Mouse (Mus musculus) hindbrain, embryonic 10.5 days (tissue): Measurements from ENCODE around the gene Tcf7l1. TPM values are rescaled to one million over a fixed set of nuclear protein-coding genes. Genes with fewer than 3 reads are reported as not detected.

Source experiments
- DNase-seq: peaks from one replicate; pipeline ENCODE4 v3.0.0-alpha.2; 2017; ENCODE audit warnings: low spot score
- H3K27ac ChIP-seq: fragments of 300-500 bp; sonication (generic); 2 replicates; pipeline ENCODE4 v1.5.1; 2016; ENCODE audit warnings: mild to moderate bottlenecking, moderate library complexity
- H3K27me3 ChIP-seq: fragments of 300-500 bp; sonication (generic); 2 replicates; pipeline ENCODE4 v1.6.1; 2016; ENCODE audit warnings: mild to moderate bottlenecking; ENCODE audit not compliant: poor library complexity, insufficient read depth, severe bottlenecking
- H3K36me3 ChIP-seq: fragments of 300-500 bp; sonication (generic); 2 replicates; pipeline ENCODE4 v1.6.1; 2016; ENCODE audit warnings: mild to moderate bottlenecking, moderate library complexity
- H3K4me1 ChIP-seq: fragments of 300-500 bp; sonication (generic); replicated peaks from 2 replicates; pipeline ENCODE4 v1.6.1; 2016; ENCODE audit warnings: mild to moderate bottlenecking
- H3K4me3 ChIP-seq: fragments of 300-500 bp; sonication (generic); 2 replicates; pipeline ENCODE4 v1.5.1; 2016; ENCODE audit warnings: mild to moderate bottlenecking, moderate library complexity
- H3K9me3 ChIP-seq: fragments of 300-500 bp; sonication (generic); 2 replicates; pipeline ENCODE4 v1.6.1; 2016; ENCODE audit warnings: mild to moderate bottlenecking, moderate library complexity
- WGBS: fragments of 180-500 bp; shearing (Covaris S2); methylation state at CpG from one replicate; pipeline ENCODE4 v1.1.7; 2016; 5-methylcytosine and 5-hydroxymethylcytosine counted together
- polyA plus RNA-seq: library from polyadenylated mRNA; unstranded; fragments of >200 nt; fragmentation: Nextera tagmentation; extraction: Ambion mirVana; gene quantifications from 2 replicates; pipeline ENCODE4 v1.2.1, GENCODE M21; 2016

The Tcf7l1 gene
- polyA plus RNA-seq, 1 experiment from 2014 or later = 23.7 TPM

- Histone ChIP-seq H3K9me3 (no peaks in the 10 kb centered on the region), H3K4me3 (no peak overlapping the region), H3K27ac (peak overlapping the region; percentile 45; the same call in 1 of the 2 replicates), H3K4me1 (peaks cover 8% of the 10 kb centered on the region; the same call in 1 of the 2 replicates), H3K36me3 (peaks cover 28% of the 10 kb centered on the region), H3K27me3 (no peaks in the 10 kb centered on the region)
- 53% methylated on average over 12 of the region's 12 CpGs for WGBS
- DNase-seq = peak; percentile 60
Measured at GRCm38 (mm10) chr6:72635760-72636431, 153.2 kb downstream of the Tcf7l1 start.

- WGBS = 68% methylated on average over 10 of the region's 10 CpGs
- H3K27ac ChIP-seq = no peak overlapping the region
- DNase-seq = no peak
- peaks cover 39% of the 10 kb centered on the region for H3K36me3 ChIP-seq
- no peaks in the 10 kb centered on the region for H3K27me3 ChIP-seq
- H3K4me1 ChIP-seq = peaks cover 8% of the 10 kb centered on the region; the same call in 1 of the 2 replicates
- H3K9me3 ChIP-seq = no peaks in the 10 kb centered on the region
- H3K4me3 ChIP-seq = no peak overlapping the region
Measured at GRCm38 (mm10) chr6:72634311-72634710, 154.7 kb downstream of the Tcf7l1 start.

- no peak overlapping the region for H3K4me3 ChIP-seq
- 84% methylated on average over 6 of the region's 6 CpGs for WGBS
- peaks cover 61% of the 10 kb centered on the region for H3K36me3 ChIP-seq
- H3K4me1 ChIP-seq = peaks cover 8% of the 10 kb centered on the region; the same call in 1 of the 2 replicates
- H3K27ac ChIP-seq = no peak overlapping the region
- no peaks in the 10 kb centered on the region for H3K9me3 ChIP-seq
- no peaks in the 10 kb centered on the region for H3K27me3 ChIP-seq
- DNase-seq = no peak
Measured at GRCm38 (mm10) chr6:72631700-72632099, 157.4 kb downstream of the Tcf7l1 start.

- Histone ChIP-seq H3K9me3 (no peaks in the 10 kb centered on the region), H3K36me3 (peaks cover 69% of the 10 kb centered on the region), H3K27me3 (no peaks in the 10 kb centered on the region), H3K4me3 (no peak overlapping the region), H3K4me1 (0 out of 2 replicates have a peak, but pooled peaks cover 4% of the 10 kb centered on the region), H3K27ac (no peak overlapping the region)
- 95% methylated on average over 14 of the region's 14 CpGs for WGBS
- DNase-seq = no peak
Measured at GRCm38 (mm10) chr6:72630961-72631360, 158.1 kb downstream of the Tcf7l1 start.

- Histone ChIP-seq H3K27me3 (no peaks in the 10 kb centered on the region), H3K36me3 (peaks cover 69% of the 10 kb centered on the region), H3K4me1 (0 out of 2 replicates have a peak, but pooled peaks cover 4% of the 10 kb centered on the region), H3K27ac (no peak overlapping the region), H3K4me3 (no peak overlapping the region), H3K9me3 (no peaks in the 10 kb centered on the region)
- WGBS = 94% methylated on average over 2 of the region's 2 CpGs
- no peak for DNase-seq
Measured at GRCm38 (mm10) chr6:72630370-72630769, 158.7 kb downstream of the Tcf7l1 start.

- Histone ChIP-seq H3K36me3 (peaks cover 60% of the 10 kb centered on the region), H3K4me3 (no peak overlapping the region), H3K4me1 (no peaks in the 10 kb centered on the region), H3K9me3 (no peaks in the 10 kb centered on the region), H3K27ac (no peak overlapping the region), H3K27me3 (no peaks in the 10 kb centered on the region)
- no peak for DNase-seq
- WGBS = 96% methylated on average over 16 of the region's 16 CpGs
Measured at GRCm38 (mm10) chr6:72627276-72627675, 161.8 kb downstream of the Tcf7l1 start.

- no peak for DNase-seq
- Histone ChIP-seq H3K27ac (no peak overlapping the region), H3K4me3 (no peak overlapping the region), H3K4me1 (no peaks in the 10 kb centered on the region), H3K36me3 (peaks cover 51% of the 10 kb centered on the region), H3K27me3 (no peaks in the 10 kb centered on the region), H3K9me3 (no peaks in the 10 kb centered on the region)
- 87% methylated on average over 7 of the region's 7 CpGs for WGBS
Measured at GRCm38 (mm10) chr6:72626391-72626790, 162.7 kb downstream of the Tcf7l1 start.

- H3K9me3 ChIP-seq = no peaks in the 10 kb centered on the region
- H3K4me3 ChIP-seq = no peak overlapping the region
- H3K36me3 ChIP-seq = peaks cover 26% of the 10 kb centered on the region
- no peaks in the 10 kb centered on the region for H3K4me1 ChIP-seq
- 90% methylated on average over 8 of the region's 8 CpGs for WGBS
- H3K27me3 ChIP-seq = no peaks in the 10 kb centered on the region
- no peak overlapping the region for H3K27ac ChIP-seq
- no peak for DNase-seq
Measured at GRCm38 (mm10) chr6:72623661-72624402, 165.2 kb downstream of the Tcf7l1 start.

- Histone ChIP-seq H3K4me3 (no peak overlapping the region), H3K4me1 (no peaks in the 10 kb centered on the region; the same call in 1 of the 2 replicates), H3K27ac (no peak overlapping the region), H3K27me3 (no peaks in the 10 kb centered on the region), H3K36me3 (peaks cover 18% of the 10 kb centered on the region), H3K9me3 (no peaks in the 10 kb centered on the region)
- WGBS = 34% methylated on average over 3 of the region's 3 CpGs
- DNase-seq = no peak
Measured at GRCm38 (mm10) chr6:72622917-72623316, 166.1 kb downstream of the Tcf7l1 start.

- H3K27ac ChIP-seq = no peak overlapping the region
- no peak for DNase-seq
- peaks cover 11% of the 10 kb centered on the region for H3K4me1 ChIP-seq
- no peaks in the 10 kb centered on the region for H3K27me3 ChIP-seq
- no peaks in the 10 kb centered on the region for H3K9me3 ChIP-seq
- H3K36me3 ChIP-seq = no peaks in the 10 kb centered on the region
- WGBS = 86% methylated on average over 5 of the region's 5 CpGs
- H3K4me3 ChIP-seq = no peak overlapping the region
Measured at GRCm38 (mm10) chr6:72620920-72621319, 168.1 kb downstream of the Tcf7l1 start.

GRCm38 (mm10) chr6:72619734-72620532 lies 169.1 kb downstream of the Tcf7l1 start:
- 63% methylated on average over 12 of the region's 12 CpGs for WGBS
- Histone ChIP-seq H3K9me3 (no peaks in the 10 kb centered on the region), H3K36me3 (no peaks in the 10 kb centered on the region), H3K4me1 (peaks cover 21% of the 10 kb centered on the region), H3K27me3 (no peaks in the 10 kb centered on the region), H3K4me3 (no peak overlapping the region), H3K27ac (no peak overlapping the region)
- DNase-seq = no peak

- under 1% methylated on average over 41 of the region's 41 CpGs for WGBS
- peaks cover 36% of the 10 kb centered on the region for H3K4me1 ChIP-seq
- no peaks in the 10 kb centered on the region for H3K9me3 ChIP-seq
- peaks cover 21% of the 10 kb centered on the region for H3K36me3 ChIP-seq
- peak; percentile 95 for DNase-seq
- peak within 1 kb of the TSS; percentile 95 for H3K27ac ChIP-seq
- no peaks in the 10 kb centered on the region for H3K27me3 ChIP-seq
- peak within 1 kb of the TSS; percentile 86 for H3K4me3 ChIP-seq
Measured at GRCm38 (mm10) chr6:72616643-72617288, 172.3 kb downstream of the Tcf7l1 start, which contains the start of gene Tgoln1. TSS of gene Tgoln1 (minus strand) at chr6:72617000.
